Mouse (Mus musculus) midbrain, embryonic 15.5 days (tissue): ENCODE measurements around the gene Wscd2. TPM values are rescaled to one million over a fixed set of nuclear protein-coding genes. Genes with fewer than 3 reads are reported as not detected.
A peak's percentile ranks its signal among the peaks of the same experiment; 100 is the strongest.

Experiments used
- ATAC-seq: fragments of 200-750 bp; cut with Nextera tagmentation; replicated peaks from 2 replicates; pipeline ENCODE4 v1.8.0; 2017; ENCODE audit warnings: moderate TSS enrichment
- H3K27ac ChIP-seq: fragments of 300-500 bp; sonication (generic); 2 replicates; pipeline ENCODE4 v1.5.1; 2015; ENCODE audit warnings: mild to moderate bottlenecking, inconsistent platforms
- H3K27me3 ChIP-seq: fragments of 300-500 bp; sonication (generic); replicated peaks from 2 replicates; pipeline ENCODE4 v1.6.1; 2015; ENCODE audit warnings: inconsistent platforms
- H3K36me3 ChIP-seq: fragments of 300-500 bp; sonication (generic); replicated peaks from 2 replicates; pipeline ENCODE4 v1.6.1; 2015; ENCODE audit warnings: inconsistent platforms
- H3K4me1 ChIP-seq: fragments of 300-500 bp; sonication (generic); 2 replicates; pipeline ENCODE4 v1.6.1; 2015; ENCODE audit warnings: inconsistent platforms
- H3K4me2 ChIP-seq: fragments of 300-500 bp; sonication (generic); 2 replicates; pipeline ENCODE4 v1.6.1; 2015; ENCODE audit warnings: inconsistent platforms, mild to moderate bottlenecking, moderate library complexity
- H3K4me3 ChIP-seq: fragments of 300-500 bp; sonication (generic); 2 replicates; pipeline ENCODE4 v1.5.1; 2015; ENCODE audit warnings: mild to moderate bottlenecking, inconsistent platforms
- H3K9ac ChIP-seq: fragments of 300-500 bp; sonication (generic); 2 replicates; pipeline ENCODE4 v1.6.1; 2015; ENCODE audit warnings: mild to moderate bottlenecking, inconsistent platforms
- H3K9me3 ChIP-seq: fragments of 300-500 bp; sonication (generic); 2 replicates; pipeline ENCODE4 v1.6.1; 2016; ENCODE audit warnings: inconsistent platforms
- WGBS: fragments of 180-500 bp; shearing (Covaris S2); methylation state at CpG from one replicate; pipeline ENCODE4 v1.1.7; 2015; ENCODE audit warnings: mixed read lengths; 5-methylcytosine and 5-hydroxymethylcytosine counted together
- polyA plus RNA-seq: library from polyadenylated mRNA; unstranded; fragments of >200 nt; fragmentation: Nextera tagmentation; extraction: Ambion mirVana; gene quantifications from 2 replicates; pipeline ENCODE4 v1.2.1, GENCODE M21; 2015

Wscd2 gene
- 16.0 TPM in 2 replicates for polyA plus RNA-seq

- H3K27me3 ChIP-seq = no peaks in the 10 kb centered on the region; the same call in 1 of the 2 replicates
- H3K9ac ChIP-seq = peak within 1 kb of the TSS; percentile 78
- 0 out of 2 replicates have a peak, but pooled peaks have one; percentile 3 for ATAC-seq
- H3K4me3 ChIP-seq = peak within 1 kb of the TSS; percentile 60
- H3K4me2 ChIP-seq = peak within 1 kb of the TSS; percentile 85
- no peaks in the 10 kb centered on the region for H3K9me3 ChIP-seq
- peak within 1 kb of the TSS; percentile 79 for H3K27ac ChIP-seq
- 61% methylated on average over 6 of the region's 6 CpGs for WGBS
- no peaks in the 10 kb centered on the region for H3K36me3 ChIP-seq
- H3K4me1 ChIP-seq = peaks cover 39% of the 10 kb centered on the region
Measured at GRCm38 (mm10) chr5:113490033-113490432, at the start of gene Wscd2. Wscd2 (plus strand) TSS chr5:113490333.

DNA sequence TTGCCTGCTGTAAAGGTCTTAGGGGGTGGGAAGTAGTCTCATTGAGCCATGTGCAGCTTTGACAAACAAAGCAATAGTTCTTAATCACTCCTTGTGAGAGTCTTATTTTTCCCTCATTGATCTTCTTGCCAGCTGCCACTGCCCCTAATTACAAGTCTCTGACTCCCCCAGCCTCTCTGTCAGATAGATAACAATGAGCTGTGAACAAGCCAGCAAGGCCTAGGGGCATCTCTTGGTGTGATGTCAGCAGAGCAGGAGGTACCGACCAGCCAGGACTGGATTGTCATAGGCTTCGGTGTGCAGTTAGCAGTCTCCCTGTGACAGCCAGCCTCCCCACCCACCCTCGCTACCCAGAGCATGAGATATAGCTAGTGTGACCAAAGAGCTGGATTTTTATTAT, 48.0 kb upstream of the Wscd2 start:
- 63% methylated on average over 3 of the region's 3 CpGs for WGBS
- H3K27me3 ChIP-seq = no peaks in the 10 kb centered on the region
- H3K4me3 ChIP-seq = no peak overlapping the region
- H3K4me2 ChIP-seq = no peak overlapping the region
- peak overlapping the region; percentile 34; the same call in 1 of the 2 replicates for H3K27ac ChIP-seq
- H3K9ac ChIP-seq = no peak overlapping the region
- ATAC-seq = peak; percentile 74; the same call in 1 of the 2 replicates
- 0 out of 2 replicates have a peak, but pooled peaks cover 7% of the 10 kb centered on the region for H3K4me1 ChIP-seq
- H3K9me3 ChIP-seq = no peaks in the 10 kb centered on the region
- H3K36me3 ChIP-seq = no peaks in the 10 kb centered on the region

DNA sequence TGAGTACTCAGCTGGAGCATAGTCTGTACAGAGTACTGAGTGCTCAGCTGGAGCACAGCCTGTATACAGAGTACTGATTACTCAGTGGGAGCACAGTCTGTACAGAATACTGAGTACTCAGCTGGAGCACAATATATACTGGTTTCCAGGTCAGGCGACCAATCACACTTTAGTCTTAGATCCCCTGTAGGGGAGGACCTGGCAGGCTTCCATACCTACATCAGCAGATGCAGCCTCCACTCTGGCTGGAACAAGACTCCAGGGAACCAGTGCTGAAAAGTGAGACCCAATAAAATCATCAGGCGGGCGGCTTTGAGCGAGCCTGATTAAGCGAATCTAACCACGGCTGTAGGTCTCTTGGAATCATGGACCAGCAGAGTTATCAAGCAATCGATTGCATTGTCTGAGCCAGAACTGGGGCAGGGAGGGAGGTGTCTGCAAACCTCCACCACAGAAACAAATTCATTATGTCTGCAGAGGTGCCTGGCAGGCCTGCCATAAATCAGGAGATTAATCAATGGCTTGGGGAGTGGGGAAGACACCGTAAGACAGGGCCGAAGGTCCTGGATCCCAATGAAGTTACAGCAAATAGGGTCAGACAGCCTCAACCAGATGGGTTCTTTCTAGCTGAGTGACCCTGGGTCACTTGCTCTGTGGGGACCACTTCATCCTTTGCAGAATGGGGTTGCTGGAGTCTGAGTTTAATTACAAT, 42.0 kb upstream of the Wscd2 start:
- Histone ChIP-seq H3K4me1 (peaks cover 24% of the 10 kb centered on the region), H3K36me3 (no peaks in the 10 kb centered on the region), H3K4me2 (no peak overlapping the region), H3K9ac (no peak overlapping the region), H3K27me3 (no peaks in the 10 kb centered on the region), H3K9me3 (no peaks in the 10 kb centered on the region), H3K27ac (peak overlapping the region; percentile 6), H3K4me3 (no peak overlapping the region)
- WGBS = 45% methylated on average over 9 of the region's 9 CpGs
- peak; percentile 51 for ATAC-seq

DNA sequence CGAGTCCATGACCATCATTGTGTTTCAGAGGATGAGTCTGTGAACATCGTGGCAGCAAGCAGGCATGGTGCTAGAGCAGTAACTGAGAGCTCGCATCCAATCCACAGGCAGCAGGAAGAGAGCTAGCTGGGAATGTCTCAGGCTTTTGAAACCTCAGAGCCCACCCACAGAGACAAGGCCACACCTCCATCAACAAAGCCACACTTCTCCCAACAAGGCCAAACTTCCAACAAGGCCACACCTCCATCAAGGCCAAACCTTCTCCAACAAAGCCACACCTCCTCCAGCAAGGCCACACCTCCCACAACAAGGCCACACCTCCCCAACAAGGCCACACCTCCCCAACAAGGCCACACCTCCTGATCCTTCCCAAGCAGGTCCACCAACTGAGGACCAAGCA, 40.8 kb upstream of the Wscd2 start:
- Histone ChIP-seq H3K27ac (no peak overlapping the region), H3K4me2 (no peak overlapping the region), H3K9me3 (no peaks in the 10 kb centered on the region), H3K9ac (no peak overlapping the region), H3K27me3 (no peaks in the 10 kb centered on the region), H3K36me3 (no peaks in the 10 kb centered on the region), H3K4me1 (peaks cover 31% of the 10 kb centered on the region), H3K4me3 (no peak overlapping the region)
- no peak for ATAC-seq
- WGBS = 77% methylated on average over 3 of the region's 3 CpGs

DNA sequence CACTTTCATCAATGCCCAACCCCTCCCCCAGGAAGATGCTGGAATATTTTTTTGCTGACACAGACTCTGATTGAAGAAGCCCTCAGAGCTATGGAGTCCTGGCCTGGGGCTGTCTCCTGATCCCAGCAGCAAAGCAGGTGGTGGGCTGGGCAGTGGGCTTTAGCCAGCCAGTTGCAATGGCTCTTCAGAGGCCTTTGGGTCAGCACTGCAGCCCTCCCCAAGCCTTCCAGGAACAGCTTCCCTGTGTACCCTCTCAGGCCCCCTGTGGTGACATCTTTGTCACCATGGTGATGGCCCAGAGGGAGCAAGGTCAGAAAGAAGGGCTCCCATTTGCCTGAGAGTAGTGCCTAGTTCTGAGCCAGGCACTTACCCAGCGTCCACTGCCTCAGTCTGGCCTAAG, 37.4 kb upstream of the Wscd2 start:
- 0% methylated on average over 1 of the region's 1 CpGs for WGBS
- ATAC-seq = no peak

DNA sequence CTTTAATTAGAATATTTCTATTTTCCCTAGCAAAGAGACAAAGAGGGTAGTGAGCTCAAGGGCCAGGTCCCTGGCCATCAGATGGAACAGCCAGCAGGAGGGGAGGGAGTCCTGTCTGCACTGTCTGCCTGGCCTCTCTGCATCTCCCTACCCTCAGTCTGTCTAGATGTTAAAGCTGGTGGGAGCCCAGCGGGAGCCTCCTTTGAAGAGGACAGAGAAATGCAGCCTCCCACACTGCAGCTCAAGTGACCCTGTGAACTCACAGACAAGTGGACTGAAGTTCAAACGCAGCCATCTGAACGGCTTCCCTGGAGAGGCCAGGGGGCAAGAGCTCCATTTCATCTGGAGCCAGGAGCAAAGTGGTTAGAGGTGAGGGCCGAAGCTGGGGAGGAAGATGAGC, 36.8 kb upstream of the Wscd2 start:
- no peaks in the 10 kb centered on the region for H3K9me3 ChIP-seq
- WGBS = 11% methylated on average over 4 of the region's 4 CpGs
- peak; percentile 46; the same call in 1 of the 2 replicates for ATAC-seq
- no peaks in the 10 kb centered on the region for H3K36me3 ChIP-seq
- no peaks in the 10 kb centered on the region for H3K27me3 ChIP-seq
- peaks cover 24% of the 10 kb centered on the region for H3K4me1 ChIP-seq
- no peak overlapping the region for H3K9ac ChIP-seq
- no peak overlapping the region for H3K4me2 ChIP-seq
- H3K4me3 ChIP-seq = no peak overlapping the region
- peak overlapping the region; percentile 19; the same call in 1 of the 2 replicates for H3K27ac ChIP-seq

More for the DNA sequence above, 37.4 kb upstream of the Wscd2 start:
- Histone ChIP-seq H3K4me1 (peaks cover 30% of the 10 kb centered on the region), H3K4me2 (no peak overlapping the region), H3K27ac (0 out of 2 replicates have a peak overlapping the region, but pooled peaks have one; percentile 19), H3K4me3 (no peak overlapping the region), H3K36me3 (no peaks in the 10 kb centered on the region), H3K9ac (no peak overlapping the region), H3K9me3 (no peaks in the 10 kb centered on the region), H3K27me3 (no peaks in the 10 kb centered on the region)

DNA sequence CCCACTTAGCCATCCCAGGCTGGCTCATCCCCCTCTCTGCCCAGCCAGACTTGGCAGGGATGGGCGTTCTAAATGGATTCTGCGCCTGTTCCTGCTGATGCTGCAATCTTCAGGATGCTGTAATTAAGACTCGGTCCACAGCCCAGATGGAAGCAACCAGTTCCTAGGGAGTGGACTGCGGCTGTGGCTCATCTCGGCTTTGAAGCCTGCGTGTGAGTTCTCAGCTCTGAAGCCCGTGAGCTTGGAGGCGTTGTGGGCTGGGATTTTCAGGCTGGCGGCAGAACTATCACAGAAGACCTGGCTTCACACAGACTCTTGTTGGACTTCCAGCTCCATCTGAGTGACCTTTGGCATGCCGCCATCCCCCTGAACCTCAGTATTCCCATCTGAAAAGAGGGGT, 34.1 kb upstream of the Wscd2 start:
- H3K9me3 ChIP-seq = no peaks in the 10 kb centered on the region
- no peak overlapping the region for H3K4me3 ChIP-seq
- H3K4me1 ChIP-seq = peaks cover 37% of the 10 kb centered on the region
- no peak overlapping the region for H3K9ac ChIP-seq
- H3K27me3 ChIP-seq = no peaks in the 10 kb centered on the region
- no peaks in the 10 kb centered on the region for H3K36me3 ChIP-seq
- no peak for ATAC-seq
- no peak overlapping the region for H3K27ac ChIP-seq
- no peak overlapping the region for H3K4me2 ChIP-seq
- WGBS = 81% methylated on average over 10 of the region's 10 CpGs

- Histone ChIP-seq H3K9ac (no peak overlapping the region), H3K27ac (no peak overlapping the region), H3K36me3 (no peaks in the 10 kb centered on the region), H3K4me1 (peaks cover 41% of the 10 kb centered on the region), H3K9me3 (no peaks in the 10 kb centered on the region), H3K27me3 (no peaks in the 10 kb centered on the region), H3K4me3 (no peak overlapping the region), H3K4me2 (no peak overlapping the region)
- WGBS = 85% methylated on average over 4 of the region's 4 CpGs
- no peak for ATAC-seq
Measured at GRCm38 (mm10) chr5:113456756-113457155, 33.4 kb upstream of the Wscd2 start.

DNA sequence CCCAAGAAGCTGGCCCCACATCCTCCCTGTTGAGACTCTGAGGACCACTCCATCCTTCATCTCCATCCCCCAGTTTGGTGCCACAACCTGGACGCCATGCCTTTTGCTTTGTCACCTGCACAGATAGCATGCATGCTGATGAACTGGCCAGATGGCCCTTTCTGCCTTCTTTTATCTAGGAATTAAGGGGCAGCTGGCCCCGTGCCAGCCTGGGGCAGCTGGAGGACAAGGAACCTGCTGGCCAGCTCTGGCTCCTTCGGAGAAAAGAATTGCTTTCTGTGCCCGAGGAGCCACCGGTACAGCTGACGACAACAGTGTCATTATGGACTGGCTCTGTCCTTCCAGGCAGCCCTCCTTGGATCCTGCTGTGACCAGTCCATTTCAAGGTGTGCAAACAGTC, 32.9 kb upstream of the Wscd2 start:
- H3K4me1 ChIP-seq = peaks cover 43% of the 10 kb centered on the region
- H3K27ac ChIP-seq = no peak overlapping the region
- H3K4me3 ChIP-seq = no peak overlapping the region
- WGBS = 29% methylated on average over 6 of the region's 6 CpGs
- no peak overlapping the region for H3K9ac ChIP-seq
- no peak overlapping the region for H3K4me2 ChIP-seq
- no peaks in the 10 kb centered on the region for H3K36me3 ChIP-seq
- no peaks in the 10 kb centered on the region for H3K9me3 ChIP-seq
- no peaks in the 10 kb centered on the region for H3K27me3 ChIP-seq
- ATAC-seq = no peak

GRCm38 (mm10) chr5:113459942-113460341, 30.2 kb upstream of the Wscd2 start:
- H3K27ac ChIP-seq = no peak overlapping the region
- no peak overlapping the region for H3K4me3 ChIP-seq
- no peaks in the 10 kb centered on the region for H3K36me3 ChIP-seq
- no peaks in the 10 kb centered on the region for H3K9me3 ChIP-seq
- WGBS = 29% methylated on average over 7 of the region's 7 CpGs
- no peak for ATAC-seq
- H3K27me3 ChIP-seq = no peaks in the 10 kb centered on the region
- H3K4me2 ChIP-seq = no peak overlapping the region
- peaks cover 44% of the 10 kb centered on the region for H3K4me1 ChIP-seq
- H3K9ac ChIP-seq = no peak overlapping the region

- H3K4me3 ChIP-seq = peak overlapping the region; percentile 15
- peak; percentile 38 for ATAC-seq
- peak overlapping the region; percentile 73 for H3K27ac ChIP-seq
Measured at GRCm38 (mm10) chr5:113461582-113461981, 28.6 kb upstream of the Wscd2 start.

DNA sequence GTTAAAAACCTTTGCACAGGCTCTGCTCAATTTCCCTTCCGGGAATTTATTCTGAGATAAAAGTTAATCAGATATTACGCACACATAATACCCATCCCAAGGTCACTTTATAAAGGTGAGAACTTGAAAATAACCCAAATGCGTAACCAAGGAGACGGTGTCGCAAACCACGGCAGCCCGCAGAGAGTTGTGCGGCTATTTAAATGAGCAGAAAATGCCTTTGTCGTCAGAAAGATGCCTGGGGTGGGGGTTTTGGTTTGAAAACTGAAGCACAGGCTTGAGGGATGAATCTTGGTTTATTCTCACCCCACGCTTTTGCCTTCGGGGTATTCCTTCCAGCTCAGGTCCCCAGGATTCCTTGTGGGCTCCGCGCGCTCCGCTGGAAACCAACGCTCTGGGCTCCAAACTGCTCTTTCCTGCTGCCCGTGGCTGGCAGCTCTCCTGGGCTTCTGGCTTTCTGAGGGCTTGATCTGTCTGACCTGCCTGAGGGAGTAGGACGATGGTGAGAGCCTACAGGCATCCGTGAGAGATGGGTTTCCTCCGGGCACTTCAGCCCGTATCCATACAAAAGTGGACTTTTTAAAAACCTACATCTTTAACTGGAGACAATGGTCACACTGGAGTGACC, 28.0 kb upstream of the Wscd2 start:
- Histone ChIP-seq H3K4me2 (peak overlapping the region; percentile 49), H3K27ac (peak overlapping the region; percentile 73; the same call in 1 of the 2 replicates), H3K4me3 (peak overlapping the region; percentile 15; the same call in 1 of the 2 replicates), H3K9me3 (no peaks in the 10 kb centered on the region), H3K4me1 (peaks cover 51% of the 10 kb centered on the region), H3K9ac (peak overlapping the region; percentile 34; the same call in 1 of the 2 replicates), H3K27me3 (no peaks in the 10 kb centered on the region), H3K36me3 (no peaks in the 10 kb centered on the region)
- peak; percentile 41; the same call in 1 of the 2 replicates for ATAC-seq
- 13% methylated on average over 21 of the region's 21 CpGs for WGBS

More at GRCm38 (mm10) chr5:113461582-113461981, 28.6 kb upstream of the Wscd2 start:
- H3K4me2 ChIP-seq = peak overlapping the region; percentile 49
- WGBS = 7% methylated on average over 16 of the region's 16 CpGs
- H3K9ac ChIP-seq = peak overlapping the region; percentile 34
- H3K27me3 ChIP-seq = no peaks in the 10 kb centered on the region
- H3K9me3 ChIP-seq = no peaks in the 10 kb centered on the region
- peaks cover 46% of the 10 kb centered on the region for H3K4me1 ChIP-seq
- H3K36me3 ChIP-seq = no peaks in the 10 kb centered on the region
